Mouse (Mus musculus): ENCODE measurements around the gene Cbfa2t2.

Gene Cbfa2t2

GRCm38 (mm10) chr2:154539720-154540119, 103.4 kb downstream of the Cbfa2t2 start:
- peak; percentile 68 to 72 for DNase-seq

DNA sequence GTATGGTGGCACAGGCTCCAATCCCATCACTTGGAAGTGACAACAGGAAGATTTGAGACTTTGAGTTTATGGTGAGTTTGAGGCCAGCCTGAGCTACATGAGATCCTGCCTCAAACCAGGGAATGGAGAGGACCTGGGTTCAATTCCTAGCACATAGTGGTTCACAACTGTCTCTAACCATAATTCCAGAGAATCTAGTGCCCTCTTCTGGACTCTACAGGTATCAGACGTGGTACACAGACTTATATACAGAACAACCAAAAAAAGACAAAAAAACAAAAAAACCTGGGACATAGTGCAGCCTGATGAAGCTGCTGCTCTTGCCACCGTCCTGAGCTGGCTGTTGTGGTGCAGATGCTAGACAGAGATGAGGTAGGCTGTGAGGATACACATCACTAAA, 105.3 kb downstream of the Cbfa2t2 start:
- no peak for DNase-seq

DNA sequence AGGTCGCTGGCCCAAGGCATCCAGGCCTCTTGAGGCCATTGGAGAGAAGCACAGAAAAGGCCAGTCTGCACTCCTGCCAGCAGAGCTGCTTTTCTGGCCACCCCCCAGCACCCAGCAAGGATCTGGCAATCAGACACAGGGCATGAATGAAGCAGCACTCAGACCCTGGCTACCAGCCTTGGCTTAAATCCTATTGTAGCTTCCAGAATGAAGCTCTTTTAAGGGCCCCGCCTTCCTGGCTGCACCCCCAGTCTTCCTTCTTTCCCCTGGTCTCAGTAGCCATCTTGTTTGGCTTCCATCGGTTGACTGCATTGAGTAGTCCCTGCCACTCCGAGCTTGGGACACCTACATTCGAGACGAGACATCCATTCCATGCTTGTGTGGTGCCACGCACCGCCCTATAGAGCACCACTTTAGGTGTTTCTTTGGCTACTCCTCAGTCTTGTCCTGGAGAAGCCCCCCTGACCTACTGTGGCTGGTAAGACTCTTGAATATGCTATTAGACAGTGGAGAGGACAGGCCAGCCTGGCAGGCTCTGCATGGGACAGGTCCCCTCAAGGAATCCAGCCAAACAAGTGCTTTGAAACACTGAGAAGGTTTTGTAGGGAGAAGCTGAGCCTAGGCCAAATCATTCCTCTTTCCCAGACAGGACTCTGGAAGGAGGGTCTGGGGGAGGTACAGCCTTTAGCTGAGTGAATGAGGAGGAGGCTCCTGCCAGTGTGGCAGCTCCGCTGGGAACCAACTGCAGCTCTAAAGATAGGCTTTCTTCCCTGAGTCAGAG, 107.5 kb downstream of the Cbfa2t2 start:
- DNase-seq = no peak

GRCm38 (mm10) chr2:154546711-154547110, 110.4 kb downstream of the Cbfa2t2 start, which contains the start of gene 1700003F12Rik:
1700003F12Rik (plus strand) TSS chr2:154547085.
- DNase-seq = no peak

GRCm38 (mm10) chr2:154548688-154549087, 112.4 kb downstream of the Cbfa2t2 start:
- peak in 1 of 2 experiments; percentile 47 for DNase-seq

GRCm38 (mm10) chr2:154549127-154549885, 113.0 kb downstream of the Cbfa2t2 start:
- DNase-seq = peak; percentile 84 to 89

- no peak for DNase-seq
Observed at GRCm38 (mm10) chr2:154549886-154550189, 113.6 kb downstream of the Cbfa2t2 start.

GRCm38 (mm10) chr2:154550937-154551336, 114.7 kb downstream of the Cbfa2t2 start:
- DNase-seq = no peak

DNA sequence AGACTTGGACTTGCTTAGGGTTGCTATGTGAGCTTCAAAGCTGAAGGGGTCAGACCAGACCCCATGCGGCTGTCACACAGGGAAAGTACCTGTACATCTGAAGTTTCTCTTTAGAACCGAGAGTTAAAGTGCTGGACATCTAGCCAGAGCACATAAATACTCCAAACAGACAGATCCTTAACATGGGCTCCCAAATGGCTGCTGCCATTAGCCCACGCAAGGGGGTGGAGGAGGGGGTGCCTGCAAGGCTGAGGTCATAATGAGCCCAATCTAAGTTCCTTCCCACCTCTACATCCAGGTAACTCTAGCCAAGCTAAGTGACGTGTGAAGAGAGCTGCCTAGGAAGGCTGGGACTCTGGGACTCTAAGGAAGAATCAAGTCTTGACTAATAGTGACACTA, 115.2 kb downstream of the Cbfa2t2 start, which contains the start of gene Actl10:
TSS of gene Actl10 (plus strand) at position 301 of the 400 bp plus-strand sequence.
- no peak for DNase-seq

DNA sequence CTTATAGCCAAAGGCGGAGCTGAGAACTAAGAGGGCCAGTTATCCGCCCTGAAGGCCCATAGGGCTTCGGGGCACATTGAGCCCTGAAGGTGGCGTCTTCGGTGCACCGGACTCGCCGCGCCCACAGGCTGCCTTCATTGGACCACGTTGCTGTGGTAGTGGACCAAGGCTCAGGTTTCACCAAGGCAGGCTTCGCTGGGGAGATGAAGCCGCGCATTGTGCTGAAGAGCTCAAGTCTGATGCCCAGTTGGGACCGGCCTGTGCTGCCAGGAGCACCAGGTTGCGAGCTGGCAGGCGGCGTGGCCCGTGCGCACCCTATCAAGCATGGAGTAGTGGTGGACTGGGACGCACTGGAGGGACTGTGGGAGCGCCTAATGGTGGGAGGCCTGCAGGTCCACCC, 115.6 kb downstream of the Cbfa2t2 start:
- DNase-seq = peak in 1 of 2 experiments; percentile 54

DNA sequence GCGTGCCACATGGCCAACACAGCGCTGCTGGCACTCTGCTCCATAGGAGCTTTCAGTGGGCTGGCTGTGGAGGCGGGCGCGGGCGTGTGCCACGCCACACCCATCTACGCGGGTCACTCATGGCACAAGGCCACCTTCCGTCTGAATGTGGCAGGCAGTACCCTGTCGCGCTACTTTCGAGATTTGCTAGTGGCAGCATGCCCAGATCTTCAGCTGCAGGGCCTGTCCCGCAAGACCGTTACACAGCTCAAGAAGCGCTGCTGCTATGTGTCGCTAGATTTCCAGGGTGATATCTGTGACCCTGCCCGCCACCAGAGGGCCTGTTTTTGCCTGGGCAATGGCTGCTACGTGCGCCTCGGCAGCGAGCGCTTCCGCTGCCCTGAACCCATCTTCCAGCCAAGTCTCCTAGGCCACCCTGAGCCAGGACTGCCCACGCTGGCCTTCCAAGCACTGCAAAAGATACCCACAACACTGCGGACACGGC, 116.2 kb downstream of the Cbfa2t2 start:
- DNase-seq = peak; percentile 74 to 81

DNA sequence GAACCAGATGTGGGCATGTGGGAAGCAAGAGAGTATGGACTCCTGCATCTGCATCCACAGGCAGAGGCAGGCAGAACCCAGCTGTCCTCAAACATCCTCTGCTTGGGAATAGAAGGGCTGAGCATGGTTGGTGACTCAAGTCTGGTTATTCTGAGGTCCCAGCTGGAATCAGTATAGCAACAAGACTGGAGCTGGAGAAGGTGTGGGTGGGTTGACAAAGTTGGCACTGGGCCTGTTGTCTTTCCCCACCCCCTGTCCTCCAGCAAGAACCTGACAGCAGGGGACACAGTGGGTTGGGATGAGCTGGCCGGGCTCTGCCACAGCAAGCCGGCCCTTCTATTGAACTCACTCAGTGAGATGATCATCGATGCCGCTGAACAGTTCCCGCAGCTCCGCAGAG, 119.0 kb downstream of the Cbfa2t2 start:
- no peak for DNase-seq

DNA sequence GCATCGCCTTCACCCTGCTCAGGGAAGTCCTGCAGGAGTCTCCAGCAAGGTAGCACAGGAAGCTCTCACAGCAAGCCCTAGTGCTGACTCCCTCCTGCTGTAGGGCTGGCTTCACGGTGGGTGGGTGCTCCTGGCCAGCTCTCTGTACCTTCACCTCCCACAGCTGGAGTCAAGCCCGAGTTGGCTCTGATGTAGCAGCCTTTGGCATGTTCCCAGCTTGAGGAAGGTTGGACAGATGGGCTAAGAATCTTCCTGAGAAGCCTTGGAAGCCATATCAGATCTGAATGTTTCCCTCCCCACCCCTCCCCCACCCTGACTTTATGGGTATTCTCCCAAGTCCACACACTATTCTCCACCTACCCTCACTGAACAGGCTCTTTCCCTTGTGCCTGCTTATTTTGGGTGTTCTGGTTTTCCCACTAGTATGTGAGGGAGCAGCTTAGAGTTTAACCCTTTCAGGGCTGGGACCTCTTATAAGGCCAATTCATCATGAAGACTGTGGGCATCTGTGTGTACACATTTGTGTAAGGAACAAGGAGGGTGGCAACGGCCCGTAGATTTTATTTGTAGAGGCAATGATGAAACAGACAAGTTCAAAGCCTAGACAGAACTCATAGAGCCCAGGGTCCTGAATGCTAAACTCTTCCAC, 121.0 kb downstream of the Cbfa2t2 start:
- peak; percentile 31 to 53 for DNase-seq

DNA sequence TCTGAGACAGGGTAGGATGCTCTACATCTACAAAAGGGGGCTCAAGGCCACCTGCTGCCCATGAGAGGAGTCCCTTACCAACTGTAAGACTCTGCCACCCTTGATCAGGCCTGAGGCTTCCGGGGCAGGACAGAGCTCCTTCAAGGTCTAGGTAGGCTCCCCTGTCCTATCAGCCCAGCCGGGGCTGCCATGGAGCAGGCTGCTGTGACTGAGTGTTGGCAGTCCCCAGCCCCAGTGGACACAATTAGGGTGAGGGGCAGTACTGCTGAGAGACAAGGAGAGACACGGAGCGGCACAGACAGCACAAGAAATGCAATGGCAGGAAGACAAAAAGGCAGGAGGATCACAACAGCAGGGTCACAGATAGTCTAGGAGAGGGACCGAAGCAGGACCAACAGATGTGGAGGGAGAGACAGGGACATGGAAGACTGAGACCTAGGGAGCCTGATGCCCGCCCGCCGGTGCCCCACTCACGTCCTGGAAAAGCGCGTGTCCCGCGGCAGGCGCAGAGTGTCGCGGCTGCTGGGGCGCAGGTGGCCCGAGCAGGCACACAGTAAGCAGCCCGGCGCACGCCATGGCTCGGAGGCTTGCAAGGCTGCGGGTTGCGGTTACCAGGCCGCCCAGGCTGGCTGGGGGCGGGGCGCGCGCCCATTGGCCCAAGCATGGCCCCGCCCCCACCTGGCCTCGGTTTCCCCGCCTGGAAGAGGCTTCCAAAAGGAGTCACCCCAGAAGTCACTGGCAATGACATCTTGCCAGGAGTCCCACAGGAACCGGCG, 122.2 kb downstream of the Cbfa2t2 start, which contains the start of gene Necab3:
TSS of gene Necab3 (minus strand) at position 627 of the 776 bp plus-strand sequence.
- DNase-seq = peak; percentile 55 to 67

GRCm38 (mm10) chr2:154563612-154564170, 127.4 kb downstream of the Cbfa2t2 start:
- DNase-seq = peak in 1 of 2 experiments; percentile 45

DNA sequence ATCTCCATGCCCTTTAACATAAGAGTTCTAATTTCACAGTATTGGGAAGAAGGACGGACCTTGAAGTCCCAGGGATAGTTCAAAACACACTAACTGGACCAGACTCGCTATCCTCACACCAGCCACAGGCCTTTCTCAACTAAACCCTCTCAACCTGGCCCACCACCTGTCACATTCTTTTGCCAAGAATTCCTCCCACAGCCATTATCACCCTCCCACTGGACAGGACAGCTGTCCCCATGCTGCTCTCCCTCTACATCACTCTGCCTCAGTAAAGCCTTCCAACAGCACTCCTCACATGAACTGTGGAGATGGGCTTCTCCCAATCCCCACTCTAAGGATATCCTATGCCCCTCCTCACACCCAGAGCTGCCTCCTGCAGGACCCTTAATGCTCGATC, 129.3 kb downstream of the Cbfa2t2 start:
- peak in 1 of 2 experiments; percentile 38 for DNase-seq

DNA sequence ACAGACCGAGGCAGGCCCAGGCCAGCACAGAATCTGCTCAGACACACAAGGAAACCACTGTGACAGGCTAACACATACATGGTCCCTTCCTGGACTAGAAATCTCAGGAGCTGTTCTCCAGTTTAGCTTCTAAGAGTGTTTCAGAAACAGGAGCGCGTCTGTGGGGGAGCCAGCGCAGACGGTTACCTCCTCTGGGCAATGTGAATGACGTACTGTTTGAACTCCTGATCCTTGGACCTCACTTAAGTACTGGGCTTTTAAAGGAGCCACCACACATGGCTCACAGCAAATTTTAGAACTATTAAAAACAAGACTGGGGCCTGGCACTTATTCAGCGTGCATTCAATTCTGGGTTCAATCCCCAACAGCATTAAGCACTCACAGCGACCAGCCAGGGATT, 130.4 kb downstream of the Cbfa2t2 start:
- peak in 1 of 2 experiments; percentile 59 for DNase-seq

GRCm38 (mm10) chr2:154567766-154568165, 131.5 kb downstream of the Cbfa2t2 start:
- no peak for DNase-seq

- peak; percentile 66 to 69 for DNase-seq
Observed at GRCm38 (mm10) chr2:154568329-154569070, 132.2 kb downstream of the Cbfa2t2 start.

DNA sequence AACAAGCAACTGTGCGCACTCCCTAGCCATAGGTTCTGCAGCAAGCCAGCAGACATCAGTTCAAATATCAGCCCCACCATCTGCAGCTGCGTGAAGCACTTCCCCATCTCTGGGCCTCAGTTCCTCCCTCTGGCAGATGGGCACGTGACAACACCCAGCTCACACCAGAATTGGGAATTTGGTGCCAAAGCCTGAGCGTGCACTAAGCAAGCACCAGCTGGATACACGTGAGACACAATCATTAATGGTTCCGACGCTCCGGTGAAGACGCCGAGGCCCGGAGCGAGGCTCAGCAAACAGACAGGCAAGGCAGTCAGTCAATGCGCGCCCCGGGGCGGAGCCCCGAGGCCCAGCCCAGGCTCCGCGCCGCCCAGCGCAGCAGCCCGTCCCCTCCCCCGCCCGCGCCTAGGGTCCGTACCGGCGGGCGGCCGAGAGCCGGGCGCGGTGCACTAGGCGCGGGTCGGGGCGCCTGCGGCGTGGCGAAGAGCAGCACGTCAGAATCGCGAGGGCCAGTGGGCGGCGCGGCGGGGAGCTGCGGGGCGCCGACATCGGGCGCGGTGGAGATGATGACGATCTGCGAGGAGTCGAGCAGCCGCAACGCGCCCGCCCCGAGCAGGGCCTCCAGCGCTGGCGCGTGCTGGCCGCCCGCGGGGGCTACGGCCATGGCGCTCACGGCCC, 132.9 kb downstream of the Cbfa2t2 start:
- peak; percentile 79 to 87 for DNase-seq
